Mouse (Mus musculus) G1E-ER4 (cell line): ENCODE data around the gene D430041D05Rik. TPM values are rescaled to one million over a fixed set of nuclear protein-coding genes. Genes with fewer than 3 reads are reported as not detected.

Experiments used
- GATA1 ChIP-seq: IDR thresholded peaks from one replicate; pipeline ENCODE4 v1.8.0; 2012; ENCODE audit warnings: low read length, inconsistent platforms
- polyA plus RNA-seq: library from polyadenylated mRNA; stranded (reverse); fragments of >175 nt; gene quantifications from 2 replicates; pipeline ENCODE4 v1.2.3, GENCODE M21; 2012

The D430041D05Rik gene
- polyA plus RNA-seq, 1 experiment = 0.08 TPM

- no peak for TF ChIP-seq GATA1
These were observed 1.7 kb upstream of the D430041D05Rik start for GRCm38 (mm10) chr2:104412496-104412895.

DNA sequence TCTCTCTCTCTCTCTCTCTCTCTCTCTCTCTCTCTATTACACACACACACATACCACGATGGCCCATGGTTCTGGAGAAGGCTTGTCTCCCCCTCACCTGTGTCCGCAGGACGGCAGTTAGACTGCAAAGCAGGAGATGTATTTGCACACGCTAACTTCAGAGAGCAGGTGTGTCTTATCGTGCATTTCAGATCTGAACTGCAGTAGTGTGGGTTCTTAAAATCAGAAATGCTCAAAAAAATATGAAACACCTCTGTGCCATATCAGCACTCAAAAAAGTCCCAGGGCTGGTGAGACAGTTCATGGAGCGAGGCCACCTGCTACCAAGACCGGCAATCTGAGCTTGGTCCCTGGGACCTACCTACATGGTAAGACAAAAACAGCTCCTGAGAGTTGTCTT is 993 bp upstream of the D430041D05Rik start:
- no peak for TF ChIP-seq GATA1

- TF ChIP-seq GATA1 = no peak
These were observed 677 bp downstream of the D430041D05Rik start for GRCm38 (mm10) chr2:104409851-104410821.

DNA sequence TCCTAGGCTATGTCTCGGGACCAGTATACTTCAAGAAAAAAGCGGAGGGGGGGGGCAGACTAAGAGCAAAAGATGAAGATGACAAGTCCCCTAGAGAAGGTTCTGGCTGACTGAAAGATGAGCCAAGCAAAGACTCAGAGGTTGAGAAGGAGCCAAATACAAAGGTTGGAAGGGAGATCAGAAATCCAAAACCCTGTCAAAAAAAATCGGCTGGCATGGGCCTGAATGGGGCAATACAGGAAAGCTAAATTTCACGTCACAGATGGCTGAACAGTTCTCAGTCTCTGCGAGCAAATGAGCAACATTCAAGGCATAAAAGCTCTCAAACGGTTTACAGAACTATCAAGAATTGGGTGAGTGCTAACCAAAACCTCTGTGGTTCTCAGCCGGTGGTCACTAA is 2.5 kb downstream of the D430041D05Rik start:
- TF ChIP-seq GATA1 = no peak

GRCm38 (mm10) chr2:104407913-104408312 is 2.9 kb downstream of the D430041D05Rik start:
- TF ChIP-seq GATA1 = no peak

- TF ChIP-seq GATA1 = no peak
These were observed 6.8 kb downstream of the D430041D05Rik start for GRCm38 (mm10) chr2:104404036-104404435.

- TF ChIP-seq GATA1 = no peak
These were observed 12.0 kb downstream of the D430041D05Rik start for GRCm38 (mm10) chr2:104398651-104399290.

- no peak for TF ChIP-seq GATA1
These were observed 14.9 kb downstream of the D430041D05Rik start for GRCm38 (mm10) chr2:104395961-104396360.

GRCm38 (mm10) chr2:104394769-104395168 is 16.0 kb downstream of the D430041D05Rik start:
- TF ChIP-seq GATA1 = no peak

- TF ChIP-seq GATA1 = no peak
These were observed 18.0 kb downstream of the D430041D05Rik start for GRCm38 (mm10) chr2:104392700-104393312.

- no peak for TF ChIP-seq GATA1
These were observed 21.6 kb downstream of the D430041D05Rik start for GRCm38 (mm10) chr2:104389231-104389630.

GRCm38 (mm10) chr2:104385941-104386340 is 24.9 kb downstream of the D430041D05Rik start:
- TF ChIP-seq GATA1 = no peak

- no peak for TF ChIP-seq GATA1
These were observed 27.2 kb downstream of the D430041D05Rik start for GRCm38 (mm10) chr2:104383589-104383988.

DNA sequence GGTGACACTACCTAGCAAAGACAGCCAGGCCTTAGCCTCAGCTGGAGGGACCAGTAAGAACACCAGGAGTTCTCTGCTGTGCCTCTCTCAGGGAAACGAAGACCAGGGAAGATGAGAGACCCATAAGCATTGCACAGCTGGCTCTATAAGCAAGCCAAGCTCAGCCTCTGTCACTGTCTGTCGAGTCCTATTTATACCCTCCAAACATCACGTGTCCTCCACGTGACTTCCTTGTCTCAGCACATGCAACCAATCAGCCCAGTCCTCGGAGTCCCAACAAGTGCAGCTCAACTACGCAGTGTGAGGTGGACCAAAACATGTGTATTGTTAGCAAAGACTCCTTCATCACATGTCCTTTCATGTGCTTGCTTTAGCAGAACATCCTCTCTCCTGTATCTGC is 28.0 kb downstream of the D430041D05Rik start:
- no peak for TF ChIP-seq GATA1

GRCm38 (mm10) chr2:104379304-104379703 is 31.5 kb downstream of the D430041D05Rik start:
- TF ChIP-seq GATA1 = no peak

DNA sequence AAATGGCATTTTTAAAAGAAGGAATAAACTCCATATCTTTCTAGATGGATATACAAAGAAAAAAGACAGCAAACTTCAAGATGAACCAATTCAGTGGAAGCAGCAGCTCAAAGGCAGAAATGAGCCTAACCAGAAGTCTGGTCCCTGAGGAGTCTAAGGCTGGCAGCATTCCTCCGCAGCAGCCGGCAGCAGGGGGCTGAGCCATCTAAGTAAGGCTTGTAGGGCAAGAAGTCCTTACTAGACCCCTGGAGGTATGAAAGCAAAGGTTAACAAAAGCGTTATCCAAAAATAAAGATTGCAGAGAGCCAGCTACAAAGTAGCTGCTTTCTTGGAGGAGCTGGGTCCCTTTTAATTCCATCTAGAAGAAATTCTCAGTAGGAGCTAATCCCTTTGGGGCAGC is 32.0 kb downstream of the D430041D05Rik start:
- TF ChIP-seq GATA1 = no peak
